Mouse (Mus musculus) olfactory bulb, adult 2 months (tissue): ENCODE data around the gene Klhl41. TPM values are rescaled to one million over a fixed set of nuclear protein-coding genes. Genes with fewer than 3 reads are reported as not detected.

Experiments
- H3K27ac ChIP-seq: fragments of 200-500 bp; 2 replicates; pipeline ENCODE4 v1.5.1; 2012; ENCODE audit warnings: low read depth, low read length; ENCODE audit not compliant: insufficient read depth
- H3K4me1 ChIP-seq: fragments of 200-500 bp; 2 replicates; pipeline ENCODE4 v1.6.1; 2012; ENCODE audit warnings: low read length; ENCODE audit not compliant: control insufficient read depth, insufficient read depth
- H3K4me3 ChIP-seq: fragments of 200-500 bp; 2 replicates; pipeline ENCODE4 v1.5.1; 2012; ENCODE audit warnings: mild to moderate bottlenecking, low read depth, low read length, moderate library complexity; ENCODE audit not compliant: insufficient read depth
- CTCF ChIP-seq: fragments of 200-500 bp; IDR thresholded peaks from 2 replicates; pipeline ENCODE4 v1.5.1; 2012; ENCODE audit warnings: low read depth, mild to moderate bottlenecking, low read length, moderate library complexity; ENCODE audit not compliant: insufficient read depth
- POLR2A ChIP-seq: fragments of 200-500 bp; IDR thresholded peaks from 2 replicates; pipeline ENCODE4 v1.6.1; 2012; ENCODE audit warnings: mild to moderate bottlenecking, low read depth, low read length, moderate library complexity; ENCODE audit not compliant: insufficient read depth
- WGBS: fragments of 180-500 bp; shearing (Covaris S2); methylation state at CpG from one replicate; pipeline ENCODE4 v1.1.7; 2018; 5-methylcytosine and 5-hydroxymethylcytosine counted together
- polyA plus RNA-seq: library from polyadenylated mRNA; stranded (reverse); fragments of >200 nt; gene quantifications from 2 replicates; pipeline ENCODE4 v1.2.4, GENCODE M21; 2012; ENCODE audit warnings: low replicate concordance; ENCODE audit not compliant: missing spikeins, insufficient read depth, insufficient read length

Klhl41 gene
- polyA plus RNA-seq, 1 experiment, result not detected

- 65% methylated on average over 6 of the region's 6 CpGs for WGBS
- H3K4me3 ChIP-seq, result no peak overlapping the region
- TF ChIP-seq CTCF (no peak), POLR2A (no peak)
- H3K4me1 ChIP-seq, result no peaks in the 10 kb centered on the region
- no peak overlapping the region for H3K27ac ChIP-seq
Measured at GRCm38 (mm10) chr2:69679990-69680389, 10.1 kb downstream of the Klhl41 start.

- no peak overlapping the region for H3K27ac ChIP-seq
- WGBS, result 92% methylated on average over 4 of the region's 4 CpGs
- TF ChIP-seq POLR2A, result no peak
- TF ChIP-seq CTCF, result no peak
- H3K4me1 ChIP-seq, result no peaks in the 10 kb centered on the region
- no peak overlapping the region for H3K4me3 ChIP-seq
Measured at GRCm38 (mm10) chr2:69681931-69682330, 12.0 kb downstream of the Klhl41 start.

GRCm38 (mm10) chr2:69683036-69683805, 13.3 kb downstream of the Klhl41 start:
- WGBS, result 28% methylated on average over 13 of the region's 13 CpGs
- Histone ChIP-seq H3K4me1 (no peaks in the 10 kb centered on the region), H3K27ac (no peak overlapping the region), H3K4me3 (no peak overlapping the region)
- TF ChIP-seq CTCF (no peak), POLR2A (no peak)

GRCm38 (mm10) chr2:69684488-69684887, 14.6 kb downstream of the Klhl41 start:
- Histone ChIP-seq H3K4me3 (no peak overlapping the region), H3K27ac (no peak overlapping the region), H3K4me1 (no peaks in the 10 kb centered on the region)
- no peak for TF ChIP-seq CTCF
- 95% methylated on average over 3 of the region's 3 CpGs for WGBS

GRCm38 (mm10) chr2:69690214-69690613, 20.3 kb downstream of the Klhl41 start:
- TF ChIP-seq CTCF, result no peak
- TF ChIP-seq POLR2A, result no peak
- Histone ChIP-seq H3K4me3 (no peak overlapping the region), H3K4me1 (no peaks in the 10 kb centered on the region), H3K27ac (no peak overlapping the region)
- 94% methylated on average over 3 of the region's 3 CpGs for WGBS

- no peak overlapping the region for H3K4me3 ChIP-seq
- H3K4me1 ChIP-seq, result no peaks in the 10 kb centered on the region
- 93% methylated on average over 6 of the region's 6 CpGs for WGBS
- TF ChIP-seq POLR2A (no peak), CTCF (no peak)
- no peak overlapping the region for H3K27ac ChIP-seq
Measured at GRCm38 (mm10) chr2:69690843-69691242, 20.9 kb downstream of the Klhl41 start.

- no peaks in the 10 kb centered on the region for H3K4me1 ChIP-seq
- WGBS, result 95% methylated on average over 11 of the region's 11 CpGs
- no peak overlapping the region for H3K27ac ChIP-seq
- H3K4me3 ChIP-seq, result no peak overlapping the region
- TF ChIP-seq CTCF, result no peak
- no peak for TF ChIP-seq POLR2A
Measured at GRCm38 (mm10) chr2:69693501-69693900, 23.6 kb downstream of the Klhl41 start.

- Histone ChIP-seq H3K4me1 (no peaks in the 10 kb centered on the region), H3K27ac (no peak overlapping the region), H3K4me3 (no peak overlapping the region)
- TF ChIP-seq CTCF (no peak), POLR2A (no peak)
- 96% methylated on average over 8 of the region's 8 CpGs for WGBS
Measured at GRCm38 (mm10) chr2:69700446-69700845, 30.5 kb downstream of the Klhl41 start.

GRCm38 (mm10) chr2:69712171-69712570, 42.3 kb downstream of the Klhl41 start:
- TF ChIP-seq CTCF (no peak), POLR2A (no peak)
- H3K4me3 ChIP-seq, result no peak overlapping the region
- no peak overlapping the region for H3K27ac ChIP-seq
- 30% methylated on average over 14 of the region's 14 CpGs for WGBS
- no peaks in the 10 kb centered on the region; the same call in 1 of the 2 replicates for H3K4me1 ChIP-seq
